Mouse (Mus musculus): ENCODE data around the gene Rhot2. TPM values are rescaled to one million over a fixed set of nuclear protein-coding genes. Genes with fewer than 3 reads are reported as not detected.
A peak's percentile ranks its signal among the peaks of the same experiment; 100 is the strongest.

Gene Rhot2
- 108 and 119 TPM in 2 replicates for polyA plus RNA-seq (2012; rRNA removed)

DNA sequence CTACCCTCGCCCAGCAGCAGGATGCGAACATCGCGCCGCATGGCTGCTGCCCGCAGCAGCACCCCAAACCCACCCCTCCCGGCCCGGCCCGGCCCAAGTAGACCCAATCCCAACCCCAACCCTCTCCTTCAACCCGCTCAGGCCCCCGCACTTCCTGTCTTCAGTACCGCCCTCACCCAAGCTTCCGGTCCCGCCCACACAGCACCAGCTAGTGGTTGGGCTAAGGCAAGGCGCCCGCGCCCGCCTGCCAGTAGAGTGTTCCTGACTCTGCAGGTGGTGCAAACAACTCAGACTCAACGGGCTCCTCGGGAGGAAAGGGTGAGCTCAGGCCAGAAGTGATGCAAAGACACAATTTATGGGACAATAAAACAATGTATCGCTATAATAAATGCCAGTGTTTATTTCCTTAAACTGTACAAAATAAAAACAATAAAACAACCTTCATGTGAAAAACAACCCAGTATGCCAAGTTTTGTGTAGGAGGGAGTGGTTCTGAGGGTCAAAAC is at the start of gene Rhot2:
Rhot2 (minus strand) TSS at position 456 of the 506 bp plus-strand sequence.
- H3K4me3 ChIP-seq (ENCODE audit: insufficient read depth, low read length): peak within 1 kb of the TSS; percentile 85
- H3K27ac ChIP-seq (ENCODE audit: insufficient read depth, low read length): peak within 1 kb of the TSS; percentile 82
- peaks cover 5% of the 10 kb centered on the region for H3K4me1 ChIP-seq (ENCODE audit: control insufficient read depth, insufficient read depth, low read length)
- peak; percentile 71; the same call in 1 of the 2 replicates for TF ChIP-seq POLR2A (IDR thresholded peaks at IDR 0.05; ENCODE audit: extremely low read depth, insufficient read depth, low read length)
- TF ChIP-seq CTCF (IDR thresholded peaks at IDR 0.05; ENCODE audit: extremely low read depth, insufficient read depth, low read length): no peak

DNA sequence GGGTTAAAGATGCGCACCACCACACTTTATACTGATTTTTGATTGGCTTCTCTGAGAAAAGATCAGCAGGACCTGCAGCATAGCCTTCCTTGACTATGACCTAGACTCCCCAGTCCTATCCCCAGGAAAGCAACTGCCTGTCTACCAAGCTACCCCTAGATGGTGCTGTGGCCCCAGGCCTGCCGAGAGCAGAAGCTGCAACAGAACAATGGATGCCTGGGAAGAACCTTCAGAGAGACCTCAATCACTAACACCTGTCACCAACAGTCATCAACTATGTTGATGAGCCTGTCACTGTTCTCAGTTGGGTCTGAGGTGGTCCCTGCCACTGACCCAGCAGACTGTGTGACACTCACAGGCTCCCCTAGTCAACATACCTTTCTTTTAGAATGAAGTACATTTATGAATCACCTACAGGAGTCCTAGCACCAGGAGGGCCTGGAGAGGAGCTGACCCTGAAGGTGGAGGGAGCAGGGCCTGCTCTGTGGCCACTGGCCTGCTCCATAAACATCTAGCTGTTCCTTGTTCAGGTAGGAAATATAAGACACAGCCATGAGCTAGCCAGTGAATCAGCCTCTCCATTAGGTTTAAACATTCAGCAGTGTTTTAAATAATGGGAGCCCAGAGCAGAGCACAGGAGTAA is 49.4 kb upstream of the Rhot2 start:
- TF ChIP-seq CTCF (IDR thresholded peaks at IDR 0.05; ENCODE audit: extremely low read depth, insufficient read depth, low read length) (peak; percentile 98), POLR2A (IDR thresholded peaks at IDR 0.05; ENCODE audit: extremely low read depth, insufficient read depth, low read length) (no peak)
- H3K27ac ChIP-seq (ENCODE audit: insufficient read depth, low read length): no peak overlapping the region
- H3K4me1 ChIP-seq (ENCODE audit: control insufficient read depth, insufficient read depth, low read length): peaks cover 3% of the 10 kb centered on the region; the same call in 1 of the 2 replicates
- no peak overlapping the region for H3K4me3 ChIP-seq (ENCODE audit: insufficient read depth, low read length)

DNA sequence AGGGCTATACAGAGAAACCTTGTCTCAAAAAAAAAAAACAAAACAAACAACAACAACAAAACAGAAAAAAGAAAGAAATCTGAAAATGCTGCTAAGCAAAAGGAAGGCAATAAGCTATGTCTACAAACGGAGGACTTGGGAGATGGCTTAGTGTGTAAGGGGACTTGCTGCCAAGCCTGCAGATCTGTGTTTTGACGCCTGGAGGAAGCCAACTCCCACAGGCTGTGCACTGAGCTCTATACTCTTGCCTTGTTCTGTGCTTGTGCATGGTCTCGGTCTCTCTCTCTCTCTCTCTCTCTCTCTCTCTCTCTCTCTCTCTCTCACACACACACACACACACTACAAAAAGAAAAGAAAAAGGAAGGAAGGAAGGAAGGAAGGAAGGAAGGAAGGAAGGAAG is 44.2 kb upstream of the Rhot2 start:
- H3K27ac ChIP-seq (ENCODE audit: insufficient read depth, low read length): no peak overlapping the region
- H3K4me3 ChIP-seq (ENCODE audit: insufficient read depth, low read length): no peak overlapping the region
- no peak for TF ChIP-seq POLR2A (IDR thresholded peaks at IDR 0.05; ENCODE audit: extremely low read depth, insufficient read depth, low read length)
- TF ChIP-seq CTCF (IDR thresholded peaks at IDR 0.05; ENCODE audit: extremely low read depth, insufficient read depth, low read length): no peak
- H3K4me1 ChIP-seq (ENCODE audit: control insufficient read depth, insufficient read depth, low read length): 0 out of 2 replicates have a peak, but pooled peaks cover 1% of the 10 kb centered on the region

DNA sequence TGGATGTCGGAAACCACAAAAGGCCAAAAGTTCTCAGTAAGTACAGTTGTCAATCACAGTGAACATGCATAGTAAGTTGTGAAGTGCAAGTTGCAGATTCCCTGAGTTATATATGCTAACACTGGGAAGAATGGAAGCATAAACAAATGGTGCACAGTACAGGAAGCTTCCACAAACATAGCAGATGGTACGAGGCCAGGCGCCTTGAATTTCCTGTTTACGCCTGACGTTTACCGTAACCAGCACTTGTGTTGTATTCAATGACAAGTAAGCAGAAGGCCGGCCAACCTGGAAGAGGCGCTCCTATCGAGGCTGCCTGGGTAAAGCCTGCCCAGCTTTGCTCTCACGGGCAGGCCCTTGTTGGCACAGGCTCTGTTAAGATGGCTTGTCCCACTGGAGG is 42.8 kb upstream of the Rhot2 start:
- H3K4me3 ChIP-seq (ENCODE audit: insufficient read depth, low read length): no peak overlapping the region
- H3K4me1 ChIP-seq (ENCODE audit: control insufficient read depth, insufficient read depth, low read length): 0 out of 2 replicates have a peak, but pooled peaks cover 1% of the 10 kb centered on the region
- TF ChIP-seq POLR2A (IDR thresholded peaks at IDR 0.05; ENCODE audit: extremely low read depth, insufficient read depth, low read length) (no peak), CTCF (IDR thresholded peaks at IDR 0.05; ENCODE audit: extremely low read depth, insufficient read depth, low read length) (no peak)
- H3K27ac ChIP-seq (ENCODE audit: insufficient read depth, low read length): no peak overlapping the region

DNA sequence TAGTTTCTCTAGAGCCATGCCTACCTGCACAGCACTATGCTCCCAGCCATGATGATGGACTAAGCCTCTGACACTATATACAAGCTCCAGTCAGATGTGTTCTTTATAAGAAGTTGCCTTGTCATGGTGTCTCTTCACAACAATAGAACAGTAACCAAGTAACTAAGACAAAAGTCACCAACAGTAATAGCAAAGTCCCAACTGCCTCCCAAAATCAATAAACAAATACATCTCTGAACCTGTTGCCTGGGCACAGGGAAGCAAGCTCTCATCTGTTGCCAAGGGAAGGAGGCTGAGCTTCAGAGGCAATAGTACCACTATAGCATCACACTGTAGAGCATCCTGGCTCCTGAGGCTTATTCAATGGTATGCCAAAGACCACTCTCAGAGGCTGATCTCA is 42.2 kb upstream of the Rhot2 start:
- TF ChIP-seq CTCF (IDR thresholded peaks at IDR 0.05; ENCODE audit: extremely low read depth, insufficient read depth, low read length) (no peak), POLR2A (IDR thresholded peaks at IDR 0.05; ENCODE audit: extremely low read depth, insufficient read depth, low read length) (no peak)
- Histone ChIP-seq H3K4me1 (ENCODE audit: control insufficient read depth, insufficient read depth, low read length) (0 out of 2 replicates have a peak, but pooled peaks cover 1% of the 10 kb centered on the region), H3K27ac (ENCODE audit: insufficient read depth, low read length) (no peak overlapping the region), H3K4me3 (ENCODE audit: insufficient read depth, low read length) (no peak overlapping the region)

DNA sequence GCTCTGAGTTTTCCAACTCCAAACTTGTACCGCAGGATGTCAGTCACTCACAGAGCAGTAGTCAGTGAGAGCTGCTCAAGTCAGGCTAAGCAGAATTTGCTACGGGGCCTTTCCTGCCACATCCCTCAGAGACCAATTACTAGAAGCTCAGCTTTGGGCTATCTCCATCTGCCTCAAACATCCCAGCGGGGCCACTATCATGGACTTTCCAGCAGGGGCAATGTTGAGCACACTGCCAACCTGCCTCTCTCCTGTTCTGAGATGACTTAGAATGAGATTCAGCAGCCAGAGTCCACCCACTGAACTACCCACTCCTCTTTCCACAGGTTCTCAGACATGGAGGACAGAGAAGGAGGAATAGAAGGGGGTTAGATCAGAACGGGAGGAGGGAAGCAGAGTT is 41.0 kb upstream of the Rhot2 start:
- TF ChIP-seq CTCF (IDR thresholded peaks at IDR 0.05; ENCODE audit: extremely low read depth, insufficient read depth, low read length) (peak; percentile 43), POLR2A (IDR thresholded peaks at IDR 0.05; ENCODE audit: extremely low read depth, insufficient read depth, low read length) (no peak)
- Histone ChIP-seq H3K27ac (ENCODE audit: insufficient read depth, low read length) (no peak overlapping the region), H3K4me3 (ENCODE audit: insufficient read depth, low read length) (no peak overlapping the region), H3K4me1 (ENCODE audit: control insufficient read depth, insufficient read depth, low read length) (0 out of 2 replicates have a peak, but pooled peaks cover 1% of the 10 kb centered on the region)

DNA sequence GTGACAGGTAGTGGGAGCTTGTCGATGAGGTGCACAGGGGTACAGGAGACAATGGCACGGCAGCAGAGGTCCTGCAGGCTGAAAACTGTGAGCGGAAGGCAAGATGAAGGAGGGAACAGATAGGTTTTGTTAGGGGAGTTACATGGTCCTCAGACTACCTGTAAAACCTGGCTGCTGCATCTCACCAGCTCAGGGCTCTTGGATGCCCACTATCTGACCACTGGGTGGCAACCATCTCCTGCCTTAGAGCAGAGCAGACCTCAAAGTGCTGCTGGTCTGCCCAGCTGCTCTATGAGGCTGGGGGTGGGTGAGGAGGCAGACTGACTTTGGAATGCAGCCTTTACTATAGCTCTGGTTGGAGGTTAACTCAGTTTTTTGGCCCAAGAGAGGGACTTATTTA is 39.2 kb upstream of the Rhot2 start:
- Histone ChIP-seq H3K4me3 (ENCODE audit: insufficient read depth, low read length) (no peak overlapping the region), H3K27ac (ENCODE audit: insufficient read depth, low read length) (no peak overlapping the region), H3K4me1 (ENCODE audit: control insufficient read depth, insufficient read depth, low read length) (no peaks in the 10 kb centered on the region)
- no peak for TF ChIP-seq POLR2A (IDR thresholded peaks at IDR 0.05; ENCODE audit: extremely low read depth, insufficient read depth, low read length)

DNA sequence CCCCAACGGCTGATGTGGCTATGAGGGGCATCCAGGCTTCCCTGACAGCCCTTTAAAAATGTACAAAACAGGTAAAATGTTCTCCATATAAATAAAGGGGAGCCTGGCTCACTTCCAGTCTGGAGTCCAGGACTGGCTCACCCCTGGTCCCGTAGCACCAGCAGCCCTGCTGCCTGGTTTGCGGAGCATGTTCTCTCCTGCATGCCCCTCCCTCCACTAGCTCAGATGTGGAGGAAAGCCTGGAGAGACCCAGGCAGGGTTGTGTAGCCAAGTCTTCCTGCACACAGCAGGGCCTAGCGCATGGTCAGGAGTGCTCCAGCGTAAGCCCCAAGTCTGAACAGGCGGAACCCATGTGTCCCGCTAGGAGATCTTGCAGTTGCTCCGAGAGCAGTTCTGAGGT is 38.6 kb upstream of the Rhot2 start:
- Histone ChIP-seq H3K27ac (ENCODE audit: insufficient read depth, low read length) (no peak overlapping the region), H3K4me1 (ENCODE audit: control insufficient read depth, insufficient read depth, low read length) (no peaks in the 10 kb centered on the region), H3K4me3 (ENCODE audit: insufficient read depth, low read length) (no peak overlapping the region)
- TF ChIP-seq POLR2A (IDR thresholded peaks at IDR 0.05; ENCODE audit: extremely low read depth, insufficient read depth, low read length) (no peak), CTCF (IDR thresholded peaks at IDR 0.05; ENCODE audit: extremely low read depth, insufficient read depth, low read length) (no peak)

DNA sequence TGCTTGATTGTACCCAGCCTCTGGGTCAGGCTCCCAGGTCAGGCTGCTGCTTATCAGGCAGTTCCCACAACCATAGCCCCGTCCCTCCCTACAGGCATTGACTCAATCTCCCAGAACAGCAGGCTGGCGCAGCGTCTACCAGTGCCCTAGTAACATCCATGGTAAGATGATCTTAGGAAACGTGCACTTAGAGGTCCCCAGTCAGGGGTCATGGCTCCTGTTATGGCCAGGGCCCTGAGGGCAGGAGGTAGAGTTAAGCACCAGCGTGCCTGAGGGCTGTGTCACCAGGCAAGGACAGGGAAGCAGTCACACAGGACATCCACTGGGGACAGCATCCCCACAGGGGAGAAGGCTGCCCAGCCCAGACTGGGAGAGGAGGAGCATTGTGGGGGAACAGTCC is 37.7 kb upstream of the Rhot2 start:
- Histone ChIP-seq H3K27ac (ENCODE audit: insufficient read depth, low read length) (no peak overlapping the region), H3K4me1 (ENCODE audit: control insufficient read depth, insufficient read depth, low read length) (0 out of 2 replicates have a peak, but pooled peaks cover 2% of the 10 kb centered on the region), H3K4me3 (ENCODE audit: insufficient read depth, low read length) (no peak overlapping the region)
- TF ChIP-seq POLR2A (IDR thresholded peaks at IDR 0.05; ENCODE audit: extremely low read depth, insufficient read depth, low read length): no peak
- no peak for TF ChIP-seq CTCF (IDR thresholded peaks at IDR 0.05; ENCODE audit: extremely low read depth, insufficient read depth, low read length)

DNA sequence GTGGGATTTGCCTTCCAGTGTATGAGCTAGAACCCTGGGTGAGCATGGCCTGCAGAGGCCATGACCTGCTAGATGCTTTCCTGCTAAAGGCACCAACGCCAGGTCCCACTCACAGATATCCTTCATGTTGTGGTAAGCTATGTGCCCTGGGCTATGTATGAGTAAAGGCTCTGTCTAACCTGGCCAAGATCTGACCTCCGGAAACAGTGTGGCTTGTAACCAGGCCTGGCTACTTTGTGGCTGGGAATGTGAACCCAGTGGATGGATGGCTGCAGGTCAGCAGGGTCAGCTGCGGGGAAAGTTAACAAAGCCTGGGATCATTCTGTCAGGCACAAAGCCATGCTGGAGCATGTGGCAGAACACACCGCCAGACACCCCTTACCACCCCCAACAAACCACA is 37.0 kb upstream of the Rhot2 start:
- no peak overlapping the region for H3K27ac ChIP-seq (ENCODE audit: insufficient read depth, low read length)
- H3K4me1 ChIP-seq (ENCODE audit: control insufficient read depth, insufficient read depth, low read length): 0 out of 2 replicates have a peak, but pooled peaks cover 2% of the 10 kb centered on the region
- TF ChIP-seq POLR2A (IDR thresholded peaks at IDR 0.05; ENCODE audit: extremely low read depth, insufficient read depth, low read length) (0 out of 2 replicates have a peak, but pooled peaks have one; percentile 22), CTCF (IDR thresholded peaks at IDR 0.05; ENCODE audit: extremely low read depth, insufficient read depth, low read length) (no peak)
- no peak overlapping the region for H3K4me3 ChIP-seq (ENCODE audit: insufficient read depth, low read length)
